Mouse (Mus musculus) intestine, embryonic 16.5 days (tissue): Measurements from ENCODE around the gene Olfr107. TPM values are rescaled to one million over a fixed set of nuclear protein-coding genes. Genes with fewer than 3 reads are reported as not detected.

Experiments used
- ATAC-seq: fragments of 200-750 bp; cut with Nextera tagmentation; 2 replicates; pipeline ENCODE4 v1.8.0; 2017; ENCODE audit warnings: moderate TSS enrichment, moderate library complexity
- H3K27ac ChIP-seq: fragments of 300-500 bp; sonication (generic); 2 replicates; pipeline ENCODE4 v1.5.1; 2014; ENCODE audit warnings: mild to moderate bottlenecking, low read length
- H3K27me3 ChIP-seq: fragments of 300-500 bp; sonication (generic); replicated peaks from 2 replicates; pipeline ENCODE4 v1.6.1; 2014; ENCODE audit warnings: low read length, control low read depth, mixed read lengths; ENCODE audit not compliant: control insufficient read depth, insufficient read depth
- H3K36me3 ChIP-seq: fragments of 300-500 bp; sonication (generic); 2 replicates; pipeline ENCODE4 v1.6.1; 2014; ENCODE audit warnings: low read length, control low read depth; ENCODE audit not compliant: control insufficient read depth, insufficient read depth
- H3K4me1 ChIP-seq: fragments of 300-500 bp; sonication (generic); 2 replicates; pipeline ENCODE4 v1.6.1; 2014; ENCODE audit warnings: low read length, control low read depth, mixed read lengths; ENCODE audit not compliant: control insufficient read depth, insufficient read depth
- H3K4me2 ChIP-seq: fragments of 300-500 bp; sonication (generic); 2 replicates; pipeline ENCODE4 v1.6.1; 2014; ENCODE audit warnings: low read depth, low read length, control low read depth
- H3K4me3 ChIP-seq: fragments of 300-500 bp; sonication (generic); 2 replicates; pipeline ENCODE4 v1.5.1; 2014; ENCODE audit warnings: mild to moderate bottlenecking, low read length
- H3K9ac ChIP-seq: fragments of 300-500 bp; sonication (generic); 2 replicates; pipeline ENCODE4 v1.6.1; 2014; ENCODE audit warnings: low read depth, low read length
- H3K9me3 ChIP-seq: fragments of 300-500 bp; sonication (generic); 2 replicates; pipeline ENCODE4 v1.6.1; 2016; ENCODE audit warnings: low read length, control low read depth; ENCODE audit not compliant: control insufficient read depth
- WGBS: fragments of 180-500 bp; shearing (Covaris S2); extraction: QIAGEN DNeasy Blood & Tissue Kit; methylation state at CpG from one replicate; pipeline ENCODE4 v1.1.7; 2014; 5-methylcytosine and 5-hydroxymethylcytosine counted together
- polyA plus RNA-seq: library from polyadenylated mRNA; unstranded; fragments of >200 nt; fragmentation: Nextera tagmentation; extraction: Ambion mirVana; gene quantifications from 2 replicates; pipeline ENCODE4 v1.2.1, GENCODE M21; 2015

The Olfr107 gene
- not detected in 2 replicates for polyA plus RNA-seq

- Histone ChIP-seq H3K27me3 (no peaks in the 10 kb centered on the region), H3K36me3 (no peaks in the 10 kb centered on the region), H3K4me2 (no peak within 1 kb of the TSS), H3K4me1 (no peaks in the 10 kb centered on the region), H3K4me3 (no peak within 1 kb of the TSS), H3K9ac (no peak within 1 kb of the TSS), H3K27ac (no peak within 1 kb of the TSS), H3K9me3 (no peaks in the 10 kb centered on the region)
- no peak for ATAC-seq
- 72% methylated on average over 3 of the region's 3 CpGs for WGBS
Measured at GRCm38 (mm10) chr17:37398926-37399325, at the start of gene Olfr107. Gene Olfr107, plus strand, starts transcription at chr17:37399226.

DNA sequence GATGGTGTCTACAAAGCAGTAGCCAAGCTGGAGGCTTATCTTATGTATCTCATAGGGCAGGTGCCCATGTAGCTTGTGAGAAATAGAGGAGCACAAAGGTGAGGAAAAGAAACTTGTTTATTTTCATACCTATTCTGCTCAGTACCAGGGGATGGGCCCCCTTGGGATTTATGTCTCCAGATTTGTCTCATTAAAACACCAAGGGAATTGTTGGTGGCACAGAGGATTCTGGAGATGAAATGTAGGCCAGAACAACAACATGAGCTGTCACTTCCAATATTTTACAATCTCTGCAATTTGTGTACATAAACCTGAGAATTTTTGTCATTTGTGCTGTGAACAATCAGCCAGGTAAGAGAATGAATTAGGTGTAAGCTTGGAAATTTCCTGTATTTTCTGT is 39.7 kb upstream of the Olfr107 start, which contains the start of gene Olfr104-ps:
Olfr104-ps (plus strand) TSS at position 301 of the 400 bp plus-strand sequence.
- H3K9ac ChIP-seq = no peak within 1 kb of the TSS
- no peaks in the 10 kb centered on the region for H3K27me3 ChIP-seq
- H3K4me3 ChIP-seq = no peak within 1 kb of the TSS
- no peaks in the 10 kb centered on the region for H3K9me3 ChIP-seq
- no peak within 1 kb of the TSS for H3K4me2 ChIP-seq
- ATAC-seq = no peak
- H3K4me1 ChIP-seq = no peaks in the 10 kb centered on the region
- no peaks in the 10 kb centered on the region for H3K36me3 ChIP-seq
- no peak within 1 kb of the TSS for H3K27ac ChIP-seq

DNA sequence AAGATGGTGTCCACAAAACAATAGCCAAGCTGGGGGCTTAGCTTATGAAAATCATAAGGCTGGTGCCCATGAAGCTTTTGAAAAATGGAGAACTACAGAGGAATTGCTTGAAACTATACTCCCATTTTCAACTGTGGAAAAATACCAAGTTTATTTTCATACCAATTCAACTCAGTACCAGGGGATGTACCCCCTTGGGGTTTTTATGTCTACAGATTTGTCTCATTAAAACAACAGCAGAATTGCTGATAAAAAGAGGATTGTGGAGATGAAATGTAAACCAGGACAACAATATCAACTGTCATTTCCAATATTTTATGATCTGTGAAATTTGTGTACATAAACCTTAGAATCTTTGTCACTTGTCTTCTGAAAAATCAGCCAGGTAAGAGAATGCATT is 20.3 kb upstream of the Olfr107 start, which contains the start of gene Olfr105-ps:
Olfr105-ps (plus strand) TSS at position 301 of the 400 bp plus-strand sequence.
- H3K4me1 ChIP-seq = no peaks in the 10 kb centered on the region
- no peak within 1 kb of the TSS for H3K4me3 ChIP-seq
- ATAC-seq = no peak
- H3K27me3 ChIP-seq = no peaks in the 10 kb centered on the region
- no peak within 1 kb of the TSS for H3K27ac ChIP-seq
- H3K9me3 ChIP-seq = no peaks in the 10 kb centered on the region
- no peak within 1 kb of the TSS for H3K9ac ChIP-seq
- no peak within 1 kb of the TSS for H3K4me2 ChIP-seq
- H3K36me3 ChIP-seq = no peaks in the 10 kb centered on the region

- WGBS = 59% methylated on average over 1 of the region's 1 CpGs
- no peaks in the 10 kb centered on the region for H3K9me3 ChIP-seq
- H3K27ac ChIP-seq = no peak within 1 kb of the TSS
- H3K9ac ChIP-seq = no peak within 1 kb of the TSS
- no peak for ATAC-seq
- H3K4me2 ChIP-seq = no peak within 1 kb of the TSS
- H3K4me3 ChIP-seq = no peak within 1 kb of the TSS
- H3K4me1 ChIP-seq = no peaks in the 10 kb centered on the region
- no peaks in the 10 kb centered on the region for H3K36me3 ChIP-seq
- H3K27me3 ChIP-seq = no peaks in the 10 kb centered on the region
Measured at GRCm38 (mm10) chr17:37390093-37390492, 8.9 kb upstream of the Olfr107 start, which contains the start of gene Olfr106-ps. Gene Olfr106-ps, plus strand, starts transcription at chr17:37390393.

DNA sequence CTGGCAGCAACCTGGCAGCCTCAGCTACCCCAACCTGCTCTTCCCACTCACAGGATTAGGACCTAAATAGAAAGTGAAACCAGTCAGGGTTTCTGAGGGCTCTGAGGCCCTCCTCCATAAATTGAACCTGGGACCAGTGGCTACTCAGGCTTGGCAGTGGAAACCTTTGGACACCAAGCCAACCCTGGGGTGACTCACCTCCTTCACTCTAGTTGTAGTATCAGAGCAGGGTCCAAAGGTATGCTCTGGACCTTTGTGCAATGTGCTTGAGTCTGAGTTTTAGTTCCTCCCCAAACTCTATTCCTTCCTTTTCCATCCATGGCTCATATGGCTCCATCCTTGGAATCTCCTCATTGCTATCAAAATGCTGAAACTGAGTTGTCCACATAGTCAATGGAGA is 14.4 kb downstream of the Olfr107 start:
- Histone ChIP-seq H3K27me3 (no peaks in the 10 kb centered on the region), H3K4me1 (no peaks in the 10 kb centered on the region), H3K36me3 (no peaks in the 10 kb centered on the region), H3K9ac (no peak overlapping the region), H3K9me3 (no peaks in the 10 kb centered on the region), H3K4me3 (no peak overlapping the region), H3K27ac (no peak overlapping the region), H3K4me2 (no peak overlapping the region)
- peak; percentile 98 for ATAC-seq

DNA sequence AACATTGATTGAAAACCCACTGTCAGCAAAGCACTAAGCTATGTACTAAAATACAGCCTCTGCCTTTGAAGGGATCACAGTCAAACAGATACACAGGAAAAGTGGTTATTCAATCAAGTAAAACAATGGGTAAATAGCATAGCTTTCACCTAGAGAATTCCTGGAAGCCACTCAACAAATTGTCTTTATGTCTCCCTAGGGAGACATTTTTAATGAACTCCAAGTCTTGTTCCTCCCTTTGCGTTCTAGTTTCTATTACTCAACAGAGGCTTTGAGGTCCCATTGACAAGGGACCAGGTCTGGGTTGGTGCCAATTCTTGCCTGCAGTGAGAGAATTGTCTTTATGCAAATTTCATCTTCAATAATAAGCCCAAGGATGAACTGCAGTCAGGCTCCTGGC is 46.2 kb downstream of the Olfr107 start, which contains the start of gene Olfr108:
Olfr108 (plus strand) TSS at position 301 of the 400 bp plus-strand sequence.
- ATAC-seq = no peak
- Histone ChIP-seq H3K27me3 (no peaks in the 10 kb centered on the region), H3K4me1 (no peaks in the 10 kb centered on the region), H3K9me3 (no peaks in the 10 kb centered on the region), H3K4me2 (no peak within 1 kb of the TSS), H3K4me3 (no peak within 1 kb of the TSS), H3K36me3 (no peaks in the 10 kb centered on the region), H3K27ac (no peak within 1 kb of the TSS), H3K9ac (no peak within 1 kb of the TSS)
- WGBS = 88% methylated on average over 1 of the region's 1 CpGs

Other genes with a start within 250 kb of the Olfr107 start
- gene Olfr93, start 237.7 kb upstream of the Olfr107 start, polyA plus RNA-seq = not detected in 2 replicates
- gene Ubd, start 205.3 kb upstream of the Olfr107 start, polyA plus RNA-seq = not detected in 2 replicates
- not detected in 2 replicates for gene Olfr94, start 198.2 kb upstream of the Olfr107 start, polyA plus RNA-seq
- gene Olfr95, start 186.1 kb upstream of the Olfr107 start, polyA plus RNA-seq = not detected in 2 replicates
- not detected in 2 replicates for gene Olfr96, start 179.1 kb upstream of the Olfr107 start, polyA plus RNA-seq
- not detected in 2 replicates for gene Olfr97, start 161.9 kb upstream of the Olfr107 start, polyA plus RNA-seq
- not detected in 2 replicates for gene Olfr98, start 135.5 kb upstream of the Olfr107 start, polyA plus RNA-seq
- gene H2-M3, start 129.0 kb upstream of the Olfr107 start, polyA plus RNA-seq = 5.1 and 5.2 TPM in 2 replicates
- 0.10 TPM in 1 of 2 replicates, not detected in the other for gene Olfr99, start 115.8 kb upstream of the Olfr107 start, polyA plus RNA-seq
- not detected in 2 replicates for gene Olfr101, start 94.9 kb upstream of the Olfr107 start, polyA plus RNA-seq
- not detected in 2 replicates for gene Olfr102, start 82.2 kb upstream of the Olfr107 start, polyA plus RNA-seq
- gene Olfr103, start 59.5 kb upstream of the Olfr107 start, polyA plus RNA-seq = not detected in 2 replicates
- gene Olfr104-ps, start 39.6 kb upstream of the Olfr107 start, polyA plus RNA-seq = not detected in 2 replicates
- not detected in 2 replicates for gene Olfr105-ps, start 20.2 kb upstream of the Olfr107 start, polyA plus RNA-seq
- gene Olfr106-ps, start 8.8 kb upstream of the Olfr107 start, polyA plus RNA-seq = not detected in 2 replicates
- not detected in 2 replicates for gene Olfr108, start 46.3 kb downstream of the Olfr107 start, polyA plus RNA-seq
- not detected in 2 replicates for gene Olfr109, start 59.7 kb downstream of the Olfr107 start, polyA plus RNA-seq
- 0.10 TPM in 1 of 2 replicates, not detected in the other for gene H2-M2, start 84.3 kb downstream of the Olfr107 start, polyA plus RNA-seq
- not detected in 2 replicates for gene Olfr110, start 93.2 kb downstream of the Olfr107 start, polyA plus RNA-seq
- gene Olfr111, start 108.8 kb downstream of the Olfr107 start, polyA plus RNA-seq = not detected in 2 replicates
- gene Olfr112, start 170.2 kb downstream of the Olfr107 start, polyA plus RNA-seq = not detected in 2 replicates
- gene Olfr113, start 178.4 kb downstream of the Olfr107 start, polyA plus RNA-seq = not detected in 2 replicates
- not detected in 2 replicates for gene Olfr114, start 193.5 kb downstream of the Olfr107 start, polyA plus RNA-seq
- gene Olfr115, start 227.9 kb downstream of the Olfr107 start, polyA plus RNA-seq = not detected in 2 replicates
- gene Olfr116, start 228.0 kb downstream of the Olfr107 start, polyA plus RNA-seq = not detected in 2 replicates